8 mouse cellular contexts compared by ENCODE assay signal in genomic region chr9:100454664-100454993, GRCm38 (mm10). TPM values are rescaled to one million over a fixed set of nuclear protein-coding genes. Genes with fewer than 3 reads are reported as not detected.
DNase-seq lines count a peak whose midpoint lies in the region; ATAC-seq and TF ChIP-seq lines count a peak whose summit lies in the region.

No protein-coding gene starts in this region.

- peak overlapping the region; percentile 75 for H3K9ac ChIP-seq in CH12.LX (ENCODE audit: insufficient read depth, low read depth)
- H3K9ac ChIP-seq in heart, postnatal 0 days (replicated peaks; ENCODE audit: low read depth, low read length): peak overlapping the region; percentile 45
- peak overlapping the region; percentile 49 for H3K9ac ChIP-seq in liver, postnatal 0 days (replicated peaks)

- TF ChIP-seq POLR2A in cerebellum, adult 2 months (IDR thresholded peaks at IDR 0.05; ENCODE audit: borderline replicate concordance, insufficient read depth, low read length): no peak
- TF ChIP-seq POLR2A in CH12.LX (IDR thresholded peaks at IDR 0.05; ENCODE audit: low read depth, low read length): no peak

- no peaks in the 10 kb centered on the region for H3K4me1 ChIP-seq in cerebellum, adult 2 months (ENCODE audit: control insufficient read depth, insufficient read depth, low read length)
- peaks cover 2 to 9% of the 10 kb centered on the region in 2 experiments; a peak in 3 of 4 replicates for H3K4me1 ChIP-seq in CH12.LX (ENCODE audit: control insufficient read depth in 1 of 2, insufficient read depth in 2 of 2)
- H3K4me1 ChIP-seq in heart, postnatal 0 days (ENCODE audit: control insufficient read depth, insufficient read depth): peaks cover 5% of the 10 kb centered on the region; the same call in 1 of the 2 replicates
- peaks cover 5% of the 10 kb centered on the region; the same call in 1 of the 2 replicates for H3K4me1 ChIP-seq in liver, postnatal 0 days (ENCODE audit: insufficient read depth)

- in situ Hi-C loops in CH12.LX (cut with MboI; ENCODE audit: low pct_ligation_motif_present, low pct_unique_long_range_greater_than_20kb, low sequenced_read_pairs): loop anchor here (5.0 to 25.0 kb wide), 3 partner anchors 188 to 703 kb away; no protein-coding TSS in a partner anchor

- H3K27ac ChIP-seq in cerebellum, adult 2 months (ENCODE audit: insufficient read depth, low read length): peak overlapping the region; percentile 27; the same call in 1 of the 2 replicates
- H3K27ac ChIP-seq in CH12.LX (ENCODE audit: insufficient read depth, low read depth): no peak overlapping the region
- peak overlapping the region; percentile 49; the same call in 1 of the 2 replicates for H3K27ac ChIP-seq in heart, postnatal 0 days (ENCODE audit: low read depth)
- H3K27ac ChIP-seq in liver, postnatal 0 days (ENCODE audit: low read depth): no peak overlapping the region

- no peak for TF ChIP-seq EP300 in CH12.LX (IDR thresholded peaks at IDR 0.05; ENCODE audit: low read length)
- TF ChIP-seq EP300 in heart, postnatal 0 days (IDR thresholded peaks at IDR 0.05; ENCODE audit: low read depth): no peak
- TF ChIP-seq EP300 in liver, postnatal 0 days (IDR thresholded peaks at IDR 0.05; ENCODE audit: low read depth): no peak

- H3K36me3 ChIP-seq in CH12.LX (replicated peaks in 1 of 2; ENCODE audit: control insufficient read depth in 1 of 2, insufficient read depth in 1 of 2, low read length in 1 of 2): peaks cover 4 to 16% of the 10 kb centered on the region in 2 experiments
- 0 out of 2 replicates have a peak, but pooled peaks cover 9% of the 10 kb centered on the region for H3K36me3 ChIP-seq in heart, postnatal 0 days (replicated peaks; ENCODE audit: control insufficient read depth, insufficient read depth, low read length)
- H3K36me3 ChIP-seq in liver, postnatal 0 days (replicated peaks; ENCODE audit: insufficient read depth, low read length): peaks cover 9% of the 10 kb centered on the region

- TF ChIP-seq CTCF in cerebellum, adult 2 months (IDR thresholded peaks at IDR 0.05; ENCODE audit: borderline replicate concordance, insufficient read depth, low read depth, low read length): no peak
- no peak for TF ChIP-seq CTCF in CH12.LX (conservative IDR thresholded peaks at IDR 0.05 in 1 of 2, IDR thresholded peaks at IDR 0.05 in 1 of 2; ENCODE audit: low read depth in 2 of 2, low read length in 2 of 2)
- no peak for TF ChIP-seq CTCF in heart, postnatal 0 days (IDR thresholded peaks at IDR 0.05; ENCODE audit: low read depth)
- TF ChIP-seq CTCF in liver, postnatal 0 days (IDR thresholded peaks at IDR 0.05; ENCODE audit: low read depth): no peak

- dilution Hi-C loops in CH12.LX (cut with MboI; ENCODE audit: extremely low pct_ligation_motif_present, extremely low pct_unique_long_range_greater_than_20kb, low sequenced_read_pairs): no loop called here

- no peak for ATAC-seq in heart, postnatal 0 days (ENCODE audit: insufficient read depth, low read depth)
- ATAC-seq in liver, postnatal 0 days: no peak; the same call in 1 of the 2 replicates
- ATAC-seq in activated CD4-positive, CD25-positive, alpha-beta regulatory T cell, adult 4 months: no peak

- DNase-seq in cerebellum, adult 2 months: no peak
- DNase-seq in cerebellum, postnatal 36 days: no peak
- DNase-seq in CH12.LX (ENCODE audit: extremely low read depth): no peak
- no peak for DNase-seq in heart, postnatal 0 days (ENCODE audit: low spot score)
- DNase-seq in liver, postnatal 0 days: no peak
- DNase-seq in left cerebral cortex, adult 8-10 months (ENCODE audit: low spot score in 2 of 2): no peak
- no peak for DNase-seq in kidney, adult 8-10 months

- no peak for TF ChIP-seq RAD21 in CH12.LX (IDR thresholded peaks at IDR 0.05; ENCODE audit: low read depth, low read length)

- H3K4me3 ChIP-seq in cerebellum, adult 2 months (replicated peaks; ENCODE audit: insufficient read depth, low read depth, low read length): peak overlapping the region; percentile 54
- peak overlapping the region; percentile 52 to 64 (median 60) for H3K4me3 ChIP-seq in CH12.LX (replicated peaks in 1 of 3; ENCODE audit: low read depth in 2 of 3, low read length in 2 of 3, poor library complexity in 1 of 3)
- H3K4me3 ChIP-seq in heart, postnatal 0 days (ENCODE audit: low read depth, low read length): peak overlapping the region; percentile 55
- peak overlapping the region; percentile 55 for H3K4me3 ChIP-seq in liver, postnatal 0 days (ENCODE audit: low read depth, low read length)

- H3K79me2 ChIP-seq in CH12.LX (replicated peaks; ENCODE audit: control insufficient read depth, extremely low read depth, insufficient read depth, poor library complexity, severe bottlenecking): no peaks in the 10 kb centered on the region

- H3K27me3 ChIP-seq in cerebellum, adult 2 months (ENCODE audit: control insufficient read depth, insufficient read depth, low read length): no peaks in the 10 kb centered on the region
- H3K27me3 ChIP-seq in CH12.LX (replicated peaks): no peaks in the 10 kb centered on the region
- no peaks in the 10 kb centered on the region for H3K27me3 ChIP-seq in heart, postnatal 0 days (ENCODE audit: control insufficient read depth, insufficient read depth, low read length)
- H3K27me3 ChIP-seq in liver, postnatal 0 days (ENCODE audit: insufficient read depth, low read length): no peaks in the 10 kb centered on the region

- 10% methylated on average over 9 of the region's 9 CpGs for whole genome bisulfite sequencing in cerebellum, adult 2 months
- 15% methylated on average over 9 of the region's 9 CpGs for WGBS in heart, postnatal 0 days
- 8% methylated on average over 9 of the region's 9 CpGs for WGBS in liver, postnatal 0 days (ENCODE audit: insufficient replicate concordance)

- no peaks in the 10 kb centered on the region for H3K9me3 ChIP-seq in CH12.LX (replicated peaks; ENCODE audit: low read length)
- no peaks in the 10 kb centered on the region for H3K9me3 ChIP-seq in heart, postnatal 0 days (replicated peaks; ENCODE audit: control insufficient read depth, low read length)
- H3K9me3 ChIP-seq in liver, postnatal 0 days (ENCODE audit: low read length): no peaks in the 10 kb centered on the region

- H3K4me2 ChIP-seq in CH12.LX (ENCODE audit: insufficient read depth, low read depth, poor library complexity, severe bottlenecking): peak overlapping the region; percentile 85
- H3K4me2 ChIP-seq in heart, postnatal 0 days (ENCODE audit: low read depth, low read length): peak overlapping the region; percentile 85
- peak overlapping the region; percentile 79 for H3K4me2 ChIP-seq in liver, postnatal 0 days (ENCODE audit: low read depth, low read length)

TF ChIP-seq in CH12.LX, 34 proteins besides CTCF, POLR2A, EP300 and RAD21:
- TF ChIP-seq CHD2 (IDR thresholded peaks at IDR 0.05; ENCODE audit: low read length): no peak
- TF ChIP-seq MAZ (IDR thresholded peaks at IDR 0.05; ENCODE audit: low read depth, low read length): no peak

RNA-seq across cellular contexts. Expression of gene Il20rb, which starts 32.0 kb away (rescaled TPM):
- 76.5 and 79.5 TPM in 2 replicates for polyA plus RNA-seq in cerebellum, adult 2 months (2012; rRNA removed)
- 0.42 and 1.0 TPM in 2 replicates for total RNA-seq in CH12.LX (2012; rRNA removed)
- total RNA-seq in CH12.LX (2014; rRNA removed): 1.2 and 1.3 TPM in 2 replicates
- polyA plus RNA-seq in CH12.LX (2012; ENCODE audit: insufficient read length, low read depth): 2.8 and 3.1 TPM in 2 replicates
- 1.4 and 3.7 TPM in 2 replicates for total RNA-seq in heart, postnatal 0 days (2014; rRNA removed; ENCODE audit: low replicate concordance)
- polyA plus RNA-seq in heart, postnatal 0 days (2015; fragmentation: Nextera tagmentation; extraction: Ambion mirVana): 0.84 and 1.7 TPM in 2 replicates
- polyA plus RNA-seq in liver, postnatal 0 days (2015; fragmentation: Nextera tagmentation; extraction: Ambion mirVana): 0.48 and 0.88 TPM in 2 replicates
- polyA plus RNA-seq in activated CD4-positive, CD25-positive, alpha-beta regulatory T cell, adult 4 months (2017; shearing (Covaris generic)): 1 to 10 TPM; 1.6 to 2.1 TPM
- total RNA-seq in left cerebral cortex, adult 8-10 months (2022): under 1 TPM; 0.30 to 0.74 (median 0.48) TPM

Comparison
In these comparisons a context has a peak if more than half of its experiments do, and no peak if none do; other contexts are left out.
1. H3K27ac ChIP-seq: peak in cerebellum, adult 2 months (single experiment) and heart, postnatal 0 days (single experiment); none in CH12.LX (single experiment) and liver, postnatal 0 days (single experiment).
2. RNA of gene Il20rb, which starts 32.0 kb away (polyA plus RNA-seq): 76.5 to 79.5 TPM in cerebellum, adult 2 months; 2.8 to 3.1 TPM in CH12.LX, 1.6 to 2.1 TPM in activated CD4-positive, CD25-positive, alpha-beta regulatory T cell, adult 4 months, 0.84 to 1.7 TPM in heart, postnatal 0 days and 0.48 to 0.88 TPM in liver, postnatal 0 days; every median in the first group is over 10 times any median in the second.
3. Peak in every context shown above with its lines, with median percentiles within 50 percentile points of each other: H3K4me3 ChIP-seq, H3K4me2 ChIP-seq and H3K9ac ChIP-seq.